Mouse (Mus musculus) layer of hippocampus, adult 9-10 months (tissue): ENCODE results near the gene Gsg1l2.

Experiments used
- DNase-seq: peaks from one replicate; pipeline ENCODE4 v3.0.0; 2022; ENCODE audit warnings: low spot score

Gsg1l2 gene

GRCm38 (mm10) chr11:67819604-67820003 is 45.2 kb downstream of the Gsg1l2 start:
- DNase-seq = no peak

- no peak for DNase-seq
Observed at GRCm38 (mm10) chr11:67820221-67820620, 45.8 kb downstream of the Gsg1l2 start.

- no peak for DNase-seq
Observed at GRCm38 (mm10) chr11:67821560-67821959, 47.2 kb downstream of the Gsg1l2 start.

GRCm38 (mm10) chr11:67828360-67829059 is 54.1 kb downstream of the Gsg1l2 start:
- DNase-seq = no peak

GRCm38 (mm10) chr11:67829530-67829929 is 55.1 kb downstream of the Gsg1l2 start:
- DNase-seq = no peak

GRCm38 (mm10) chr11:67831820-67832219 is 57.4 kb downstream of the Gsg1l2 start:
- no peak for DNase-seq

- no peak for DNase-seq
Observed at GRCm38 (mm10) chr11:67835408-67836078, 61.1 kb downstream of the Gsg1l2 start.
